Mouse (Mus musculus): ENCODE measurements around the gene Atg16l2.

The Atg16l2 gene

GRCm38 (mm10) chr7:101321218-101321827 lies 19.3 kb upstream of the Atg16l2 start:
- DNase-seq (ENCODE audit: inconsistent ontology term): peak; percentile 53

GRCm38 (mm10) chr7:101320399-101321217 lies 18.6 kb upstream of the Atg16l2 start:
- peak; percentile 66 for DNase-seq (ENCODE audit: inconsistent ontology term)

GRCm38 (mm10) chr7:101319796-101320195 lies 17.7 kb upstream of the Atg16l2 start:
- no peak for DNase-seq (ENCODE audit: inconsistent ontology term)

- no peak for DNase-seq (ENCODE audit: inconsistent ontology term)
Observed at GRCm38 (mm10) chr7:101318848-101319247, 16.8 kb upstream of the Atg16l2 start.

- DNase-seq (ENCODE audit: inconsistent ontology term): no peak
Observed at GRCm38 (mm10) chr7:101317014-101317413, 15.0 kb upstream of the Atg16l2 start, which contains the start of gene Stard10. Stard10 (plus strand) TSS chr7:101317086.

GRCm38 (mm10) chr7:101316591-101317001 lies 14.5 kb upstream of the Atg16l2 start:
- DNase-seq (ENCODE audit: inconsistent ontology term): no peak

- no peak for DNase-seq (ENCODE audit: inconsistent ontology term)
Observed at GRCm38 (mm10) chr7:101315699-101316098, 13.6 kb upstream of the Atg16l2 start.

GRCm38 (mm10) chr7:101314396-101314795 lies 12.3 kb upstream of the Atg16l2 start:
- DNase-seq (ENCODE audit: inconsistent ontology term): no peak

- DNase-seq (ENCODE audit: inconsistent ontology term): no peak
Observed at GRCm38 (mm10) chr7:101313033-101313432, 11.0 kb upstream of the Atg16l2 start.

GRCm38 (mm10) chr7:101311061-101311460 lies 9.0 kb upstream of the Atg16l2 start:
- DNase-seq (ENCODE audit: inconsistent ontology term): no peak

- DNase-seq (ENCODE audit: inconsistent ontology term): peak; percentile 98
Observed at GRCm38 (mm10) chr7:101310327-101311028, 8.4 kb upstream of the Atg16l2 start.

- no peak for DNase-seq (ENCODE audit: inconsistent ontology term)
Observed at GRCm38 (mm10) chr7:101309985-101310326, 7.9 kb upstream of the Atg16l2 start.

GRCm38 (mm10) chr7:101306841-101307240 lies 4.8 kb upstream of the Atg16l2 start:
- DNase-seq (ENCODE audit: inconsistent ontology term): no peak

- no peak for DNase-seq (ENCODE audit: inconsistent ontology term)
Observed at GRCm38 (mm10) chr7:101302691-101303090, 640 bp upstream of the Atg16l2 start.

- no peak for DNase-seq (ENCODE audit: inconsistent ontology term)
Observed at GRCm38 (mm10) chr7:101301361-101301880, 630 bp downstream of the Atg16l2 start.

- DNase-seq (ENCODE audit: inconsistent ontology term): no peak
Observed at GRCm38 (mm10) chr7:101298375-101298774, 3.7 kb downstream of the Atg16l2 start.

- DNase-seq (ENCODE audit: inconsistent ontology term): no peak
Observed at GRCm38 (mm10) chr7:101297023-101297405, 5.0 kb downstream of the Atg16l2 start.

GRCm38 (mm10) chr7:101296252-101297022 lies 5.6 kb downstream of the Atg16l2 start:
- peak; percentile 57 for DNase-seq (ENCODE audit: inconsistent ontology term)

GRCm38 (mm10) chr7:101295438-101295837 lies 6.6 kb downstream of the Atg16l2 start:
- no peak for DNase-seq (ENCODE audit: inconsistent ontology term)

GRCm38 (mm10) chr7:101293611-101294010 lies 8.4 kb downstream of the Atg16l2 start:
- no peak for DNase-seq (ENCODE audit: inconsistent ontology term)

GRCm38 (mm10) chr7:101293138-101293537 lies 8.9 kb downstream of the Atg16l2 start:
- DNase-seq (ENCODE audit: inconsistent ontology term): no peak

GRCm38 (mm10) chr7:101292696-101293095 lies 9.4 kb downstream of the Atg16l2 start:
- no peak for DNase-seq (ENCODE audit: inconsistent ontology term)
